Mouse (Mus musculus): ENCODE results near the gene Magi1. TPM values are rescaled to one million over a fixed set of nuclear protein-coding genes. Genes with fewer than 3 reads are reported as not detected.
A peak's percentile ranks its signal among the peaks of the same experiment; 100 is the strongest.

The Magi1 gene
- total and polyA plus RNA-seq, 2 experiments, result 4.9 to 17.7 TPM

DNA sequence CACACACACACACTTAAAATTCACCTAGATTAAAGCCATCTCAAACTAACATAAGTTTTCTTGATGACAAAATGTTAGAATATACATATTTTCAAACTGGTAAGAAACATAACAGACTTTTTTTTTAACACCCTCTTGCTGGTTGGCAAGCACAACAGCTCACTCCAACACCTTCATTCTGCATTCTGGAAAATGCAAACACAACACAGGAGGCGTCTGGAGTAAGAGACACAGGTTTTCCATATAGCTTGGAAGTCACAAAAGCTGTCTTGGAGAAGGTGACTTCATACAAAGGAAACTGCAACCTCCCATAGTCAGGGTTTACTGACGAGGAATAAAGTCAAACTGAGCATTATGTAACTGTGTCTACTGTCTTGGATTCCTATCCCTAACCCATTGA is 381.5 kb downstream of the Magi1 start:
- WGBS, result 54% methylated on average over 2 of the region's 2 CpGs

DNA sequence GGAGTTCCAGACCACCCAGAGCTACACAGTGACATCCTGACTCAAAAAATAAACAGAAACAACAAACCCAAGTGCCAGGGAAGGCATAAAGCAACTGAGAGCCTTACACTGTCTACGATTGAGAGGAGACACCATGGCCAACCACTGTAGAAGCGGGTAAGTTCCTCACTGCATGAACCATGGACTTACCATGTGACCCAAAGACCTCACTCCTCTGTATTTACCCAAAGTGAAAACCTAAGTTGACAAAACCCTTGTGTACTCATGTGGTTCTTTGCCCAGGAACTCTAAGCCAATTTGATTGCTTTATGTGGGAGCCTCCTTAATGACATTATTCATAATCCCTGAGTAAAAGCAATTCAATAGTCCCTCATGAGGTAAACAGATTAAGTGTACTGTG is 382.3 kb downstream of the Magi1 start:
- WGBS, result 23% methylated on average over 2 of the region's 2 CpGs
- Histone ChIP-seq H3K4me3 (ENCODE audit: insufficient read depth, low read depth, low read length) (no peak overlapping the region), H3K79me2 (ENCODE audit: control insufficient read depth, insufficient read depth, low read length) (0 out of 2 replicates have a peak, but pooled peaks cover 7% of the 10 kb centered on the region), H3K27me3 (ENCODE audit: control insufficient read depth, insufficient read depth, low read length) (no peaks in the 10 kb centered on the region), H3K36me3 (ENCODE audit: control insufficient read depth, insufficient read depth, low read length) (no peaks in the 10 kb centered on the region), H3K9ac (ENCODE audit: low read depth, low read length) (no peak overlapping the region), H3K27ac (replicated peaks; ENCODE audit: insufficient read depth, low read depth, low read length) (0 out of 2 replicates have a peak overlapping the region, but pooled peaks have one; percentile 19), H3K4me1 (ENCODE audit: control insufficient read depth, insufficient read depth, low read length) (peaks cover 6% of the 10 kb centered on the region; the same call in 1 of the 2 replicates)
- peak; percentile 95 for DNase-seq (ENCODE audit: extremely low read depth, low read depth, low spot score)
- TF ChIP-seq CTCF (IDR thresholded peaks at IDR 0.05; ENCODE audit: low read depth, low read length) (no peak), POLR2A (IDR thresholded peaks at IDR 0.05; ENCODE audit: extremely low read depth, insufficient read depth, low read length) (no peak)

More for the DNA sequence above, 381.5 kb downstream of the Magi1 start:
- no peak overlapping the region for H3K9ac ChIP-seq (ENCODE audit: low read depth, low read length)
- no peak overlapping the region for H3K4me3 ChIP-seq (ENCODE audit: insufficient read depth, low read depth, low read length)
- peaks cover 6% of the 10 kb centered on the region; the same call in 1 of the 2 replicates for H3K4me1 ChIP-seq (ENCODE audit: control insufficient read depth, insufficient read depth, low read length)
- TF ChIP-seq POLR2A (IDR thresholded peaks at IDR 0.05; ENCODE audit: extremely low read depth, insufficient read depth, low read length), result no peak
- no peak for TF ChIP-seq CTCF (IDR thresholded peaks at IDR 0.05; ENCODE audit: low read depth, low read length)
- peak; percentile 19 for DNase-seq (ENCODE audit: extremely low read depth, low read depth, low spot score)
- H3K27me3 ChIP-seq (ENCODE audit: control insufficient read depth, insufficient read depth, low read length), result no peaks in the 10 kb centered on the region
- H3K36me3 ChIP-seq (ENCODE audit: control insufficient read depth, insufficient read depth, low read length), result no peaks in the 10 kb centered on the region
- H3K27ac ChIP-seq (replicated peaks; ENCODE audit: insufficient read depth, low read depth, low read length), result no peak overlapping the region
- H3K79me2 ChIP-seq (ENCODE audit: control insufficient read depth, insufficient read depth, low read length), result 0 out of 2 replicates have a peak, but pooled peaks cover 10% of the 10 kb centered on the region

DNA sequence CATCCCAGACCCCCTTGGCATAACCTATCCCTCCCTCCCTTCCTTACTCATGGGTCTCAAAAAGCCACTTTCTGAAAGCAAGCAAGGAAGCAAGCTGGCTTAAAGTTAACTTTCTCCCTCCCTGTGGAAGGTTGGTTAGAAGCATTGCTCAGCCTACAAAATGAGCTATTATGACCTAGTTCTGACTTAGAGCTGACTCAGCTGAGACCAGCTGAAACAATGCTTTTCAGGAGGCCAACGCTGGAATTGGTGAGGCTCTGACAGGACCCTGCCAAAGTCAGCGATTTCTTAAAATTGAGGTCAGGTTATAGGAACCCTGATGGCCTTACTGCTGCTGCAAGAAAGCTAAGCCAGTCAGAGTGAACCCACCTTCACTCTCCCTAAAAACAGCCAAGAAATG is 386.2 kb downstream of the Magi1 start:
- Histone ChIP-seq H3K4me3 (ENCODE audit: insufficient read depth, low read depth, low read length) (no peak overlapping the region), H3K27me3 (ENCODE audit: control insufficient read depth, insufficient read depth, low read length) (no peaks in the 10 kb centered on the region), H3K27ac (replicated peaks; ENCODE audit: insufficient read depth, low read depth, low read length) (no peak overlapping the region), H3K4me1 (ENCODE audit: control insufficient read depth, insufficient read depth, low read length) (peaks cover 17% of the 10 kb centered on the region), H3K9ac (ENCODE audit: low read depth, low read length) (no peak overlapping the region), H3K36me3 (ENCODE audit: control insufficient read depth, insufficient read depth, low read length) (no peaks in the 10 kb centered on the region), H3K79me2 (ENCODE audit: control insufficient read depth, insufficient read depth, low read length) (peaks cover 11% of the 10 kb centered on the region)
- DNase-seq (ENCODE audit: extremely low read depth, low read depth, low spot score), result no peak
- 60% methylated on average over 2 of the region's 2 CpGs for WGBS
- TF ChIP-seq POLR2A (IDR thresholded peaks at IDR 0.05; ENCODE audit: extremely low read depth, insufficient read depth, low read length) (no peak), CTCF (IDR thresholded peaks at IDR 0.05; ENCODE audit: low read depth, low read length) (no peak)

DNA sequence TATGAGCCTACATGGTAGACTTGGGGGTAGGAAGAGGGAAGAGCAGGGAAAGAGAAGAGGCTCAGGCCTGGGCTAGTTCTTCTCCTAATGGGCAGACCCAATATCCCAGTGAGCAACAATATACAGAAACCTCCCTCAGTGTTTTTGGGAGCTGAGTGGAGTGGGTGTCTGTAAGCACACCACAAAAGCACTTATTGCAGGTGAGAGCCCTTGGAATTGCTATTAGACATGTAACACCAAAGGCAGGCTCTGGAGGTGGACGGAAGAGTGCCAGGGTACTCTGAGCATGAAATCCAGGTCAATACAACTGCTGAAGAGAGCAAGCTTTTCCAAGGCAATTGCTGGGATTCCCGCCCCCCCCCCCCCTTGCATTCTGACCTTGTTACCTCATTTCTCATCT is 388.0 kb downstream of the Magi1 start:
- no peak overlapping the region for H3K9ac ChIP-seq (ENCODE audit: low read depth, low read length)
- TF ChIP-seq CTCF (IDR thresholded peaks at IDR 0.05; ENCODE audit: low read depth, low read length) (no peak), POLR2A (IDR thresholded peaks at IDR 0.05; ENCODE audit: extremely low read depth, insufficient read depth, low read length) (no peak)
- H3K4me1 ChIP-seq (ENCODE audit: control insufficient read depth, insufficient read depth, low read length), result peaks cover 10% of the 10 kb centered on the region
- H3K79me2 ChIP-seq (ENCODE audit: control insufficient read depth, insufficient read depth, low read length), result peaks cover 7% of the 10 kb centered on the region
- DNase-seq (ENCODE audit: extremely low read depth, low read depth, low spot score), result peak; percentile 40
- 43% methylated on average over 2 of the region's 2 CpGs for WGBS
- no peaks in the 10 kb centered on the region for H3K27me3 ChIP-seq (ENCODE audit: control insufficient read depth, insufficient read depth, low read length)
- H3K27ac ChIP-seq (replicated peaks; ENCODE audit: insufficient read depth, low read depth, low read length), result no peak overlapping the region
- no peaks in the 10 kb centered on the region for H3K36me3 ChIP-seq (ENCODE audit: control insufficient read depth, insufficient read depth, low read length)
- H3K4me3 ChIP-seq (ENCODE audit: insufficient read depth, low read depth, low read length), result no peak overlapping the region

DNA sequence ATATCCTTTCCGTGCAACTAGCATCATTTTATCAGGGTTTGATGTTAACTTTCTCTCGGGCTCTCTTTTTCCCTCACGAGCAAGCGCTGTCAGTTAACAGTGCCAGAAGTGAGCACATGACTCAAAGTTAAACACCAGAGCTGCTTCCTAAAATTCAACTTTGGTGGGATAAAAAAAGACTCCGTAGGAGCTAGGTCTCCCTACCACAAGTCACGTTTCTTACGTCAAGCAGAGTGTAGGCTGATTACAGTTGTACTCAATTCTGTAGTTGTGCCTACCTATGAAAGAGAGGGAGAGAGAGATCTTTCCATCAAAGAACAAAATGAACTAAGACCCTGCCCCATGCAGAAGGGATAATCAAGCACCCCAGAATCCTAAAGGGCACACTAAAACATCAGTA is 389.8 kb downstream of the Magi1 start:
- no peak for DNase-seq (ENCODE audit: extremely low read depth, low read depth, low spot score)
- TF ChIP-seq CTCF (IDR thresholded peaks at IDR 0.05; ENCODE audit: low read depth, low read length) (no peak), POLR2A (IDR thresholded peaks at IDR 0.05; ENCODE audit: extremely low read depth, insufficient read depth, low read length) (no peak)
- 63% methylated on average over 7 of the region's 7 CpGs for WGBS

DNA sequence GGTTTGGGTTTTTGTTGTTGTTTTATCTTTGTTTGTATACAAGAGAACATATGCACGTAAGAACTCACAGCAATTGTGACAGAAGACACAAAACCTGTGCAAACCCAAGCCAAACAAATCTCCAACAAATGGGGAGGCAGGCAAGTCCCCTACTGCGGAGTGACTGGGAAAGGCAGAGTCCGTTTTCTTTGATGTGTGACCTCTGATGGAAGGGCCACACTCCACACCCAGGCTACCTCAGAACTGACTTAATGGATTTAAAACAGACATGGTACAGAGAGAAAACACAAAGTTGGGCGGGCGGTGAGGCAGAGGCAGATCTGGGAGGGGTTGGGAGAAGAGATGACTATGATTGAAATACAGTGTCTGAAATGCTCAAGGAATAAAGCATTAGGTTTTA is 390.8 kb downstream of the Magi1 start:
- Histone ChIP-seq H3K79me2 (ENCODE audit: control insufficient read depth, insufficient read depth, low read length) (peaks cover 14% of the 10 kb centered on the region), H3K4me3 (ENCODE audit: insufficient read depth, low read depth, low read length) (no peak overlapping the region), H3K9ac (ENCODE audit: low read depth, low read length) (no peak overlapping the region), H3K4me1 (ENCODE audit: control insufficient read depth, insufficient read depth, low read length) (peaks cover 10% of the 10 kb centered on the region), H3K36me3 (ENCODE audit: control insufficient read depth, insufficient read depth, low read length) (no peaks in the 10 kb centered on the region), H3K27me3 (ENCODE audit: control insufficient read depth, insufficient read depth, low read length) (no peaks in the 10 kb centered on the region), H3K27ac (replicated peaks; ENCODE audit: insufficient read depth, low read depth, low read length) (no peak overlapping the region)
- 56% methylated on average over 5 of the region's 5 CpGs for WGBS
- no peak for DNase-seq (ENCODE audit: extremely low read depth, low read depth, low spot score)
- no peak for TF ChIP-seq POLR2A (IDR thresholded peaks at IDR 0.05; ENCODE audit: extremely low read depth, insufficient read depth, low read length)
- no peak for TF ChIP-seq CTCF (IDR thresholded peaks at IDR 0.05; ENCODE audit: low read depth, low read length)

More for the DNA sequence above, 389.8 kb downstream of the Magi1 start:
- H3K79me2 ChIP-seq (ENCODE audit: control insufficient read depth, insufficient read depth, low read length), result peaks cover 11% of the 10 kb centered on the region
- H3K4me1 ChIP-seq (ENCODE audit: control insufficient read depth, insufficient read depth, low read length), result peaks cover 10% of the 10 kb centered on the region
- H3K27ac ChIP-seq (replicated peaks; ENCODE audit: insufficient read depth, low read depth, low read length), result no peak overlapping the region
- H3K9ac ChIP-seq (ENCODE audit: low read depth, low read length), result no peak overlapping the region
- no peaks in the 10 kb centered on the region for H3K27me3 ChIP-seq (ENCODE audit: control insufficient read depth, insufficient read depth, low read length)
- H3K36me3 ChIP-seq (ENCODE audit: control insufficient read depth, insufficient read depth, low read length), result no peaks in the 10 kb centered on the region
- no peak overlapping the region for H3K4me3 ChIP-seq (ENCODE audit: insufficient read depth, low read depth, low read length)
